Mouse (Mus musculus): ENCODE measurements around the gene Alpl.
A peak's percentile ranks its signal among the peaks of the same experiment; 100 is the strongest.

The Alpl gene

GRCm38 (mm10) chr4:137739151-137739923 is 56.8 kb downstream of the Alpl start:
- peak; percentile 81 for DNase-seq (ENCODE audit: low read depth, low spot score)

GRCm38 (mm10) chr4:137737760-137738159 is 58.4 kb downstream of the Alpl start:
- DNase-seq (ENCODE audit: low read depth, low spot score), result no peak

- no peak for DNase-seq (ENCODE audit: low read depth, low spot score)
These were observed 59.9 kb downstream of the Alpl start for GRCm38 (mm10) chr4:137736220-137736701.

- no peak for DNase-seq (ENCODE audit: low read depth, low spot score)
These were observed 62.7 kb downstream of the Alpl start for GRCm38 (mm10) chr4:137733459-137733858.

- peak; percentile 97 for DNase-seq (ENCODE audit: low read depth, low spot score)
These were observed 63.2 kb downstream of the Alpl start for GRCm38 (mm10) chr4:137732962-137733361.

- DNase-seq (ENCODE audit: low read depth, low spot score), result no peak
These were observed 63.8 kb downstream of the Alpl start for GRCm38 (mm10) chr4:137732361-137732760.

- DNase-seq (ENCODE audit: low read depth, low spot score), result no peak
These were observed 64.3 kb downstream of the Alpl start for GRCm38 (mm10) chr4:137731891-137732290.

- DNase-seq (ENCODE audit: low read depth, low spot score), result peak; percentile 53
These were observed 65.4 kb downstream of the Alpl start for GRCm38 (mm10) chr4:137730757-137731156.

GRCm38 (mm10) chr4:137730134-137730533 is 66.0 kb downstream of the Alpl start:
- peak; percentile 95 for DNase-seq (ENCODE audit: low read depth, low spot score)

GRCm38 (mm10) chr4:137729155-137729855 is 66.9 kb downstream of the Alpl start:
- no peak for DNase-seq (ENCODE audit: low read depth, low spot score)

GRCm38 (mm10) chr4:137728399-137729154 is 67.6 kb downstream of the Alpl start:
- peak; percentile 75 for DNase-seq (ENCODE audit: low read depth, low spot score)

- DNase-seq (ENCODE audit: low read depth, low spot score), result peak; percentile 74
These were observed 68.5 kb downstream of the Alpl start for GRCm38 (mm10) chr4:137727506-137728187.

- DNase-seq (ENCODE audit: low read depth, low spot score), result peak; percentile 84
These were observed 69.3 kb downstream of the Alpl start for GRCm38 (mm10) chr4:137726739-137727505.

- no peak for DNase-seq (ENCODE audit: low read depth, low spot score)
These were observed 70.5 kb downstream of the Alpl start for GRCm38 (mm10) chr4:137725541-137726145.

GRCm38 (mm10) chr4:137724766-137725165 is 71.4 kb downstream of the Alpl start:
- peak; percentile 56 for DNase-seq (ENCODE audit: low read depth, low spot score)

GRCm38 (mm10) chr4:137724212-137724611 is 72.0 kb downstream of the Alpl start:
- DNase-seq (ENCODE audit: low read depth, low spot score), result no peak

GRCm38 (mm10) chr4:137723527-137723926 is 72.7 kb downstream of the Alpl start:
- DNase-seq (ENCODE audit: low read depth, low spot score), result peak; percentile 57

- DNase-seq (ENCODE audit: low read depth, low spot score), result peak; percentile 92
These were observed 73.3 kb downstream of the Alpl start for GRCm38 (mm10) chr4:137722692-137723427.

- DNase-seq (ENCODE audit: low read depth, low spot score), result no peak
These were observed 74.0 kb downstream of the Alpl start for GRCm38 (mm10) chr4:137722230-137722629.

GRCm38 (mm10) chr4:137721563-137721962 is 74.6 kb downstream of the Alpl start:
- no peak for DNase-seq (ENCODE audit: low read depth, low spot score)
